Mouse (Mus musculus) small intestine, adult 2 months (tissue): ENCODE results near the gene Gfra1.

Source experiments
- CTCF ChIP-seq: fragments of 200-500 bp; IDR thresholded peaks from 2 replicates; pipeline ENCODE4 v1.5.1; 2012; ENCODE audit warnings: low read depth, mild to moderate bottlenecking, control low read depth, inconsistent platforms, low read length, moderate library complexity, mixed read lengths; ENCODE audit not compliant: insufficient replicate concordance, insufficient read length; ENCODE audit errors: extremely low read depth
- POLR2A ChIP-seq: fragments of 200-500 bp; IDR thresholded peaks from 2 replicates; pipeline ENCODE4 v1.6.1; 2012; ENCODE audit warnings: low read depth, mild to moderate bottlenecking, control low read depth, inconsistent platforms, low read length, moderate library complexity

DNA sequence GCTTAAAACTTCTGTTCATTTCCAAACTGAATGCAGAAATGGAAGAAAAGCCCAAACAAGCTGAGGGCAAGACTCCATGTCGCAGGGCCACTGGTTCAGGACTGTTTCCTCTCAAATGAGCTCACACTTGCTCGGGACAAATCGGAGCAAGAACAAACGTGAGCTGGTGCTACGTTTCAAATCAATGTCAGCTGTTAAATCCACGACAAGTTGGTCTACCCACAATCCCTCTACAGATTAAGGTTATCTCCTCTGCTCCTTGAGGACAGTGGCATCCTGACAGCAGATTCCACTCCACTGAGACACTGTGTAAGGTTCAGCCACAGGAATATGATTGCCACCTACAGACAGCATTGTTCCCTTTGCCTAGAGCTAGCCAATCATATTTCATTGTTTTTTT lies 4.4 kb downstream of the Gfra1 start:
- no peak for TF ChIP-seq CTCF
- no peak for TF ChIP-seq POLR2A
